Mouse (Mus musculus) forebrain, postnatal 0 days (tissue): Measurements from ENCODE around the gene Nln. TPM values are rescaled to one million over a fixed set of nuclear protein-coding genes. Genes with fewer than 3 reads are reported as not detected.

ENCODE experiments used
- ATAC-seq: fragments of 200-750 bp; cut with Nextera tagmentation; 2 replicates; pipeline ENCODE4 v1.8.0; 2017; ENCODE audit warnings: mild to moderate bottlenecking, moderate library complexity
- DNase-seq: peaks from one replicate; pipeline ENCODE4 v3.0.0-alpha.2; 2015
- H3K27ac ChIP-seq: fragments of 300-500 bp; sonication (generic); 2 replicates; pipeline ENCODE4 v1.5.1; 2014; ENCODE audit warnings: low read depth, mild to moderate bottlenecking, antibody characterized with exemption, low read length, moderate library complexity, mixed read lengths
- H3K27me3 ChIP-seq: fragments of 300-500 bp; sonication (generic); 2 replicates; pipeline ENCODE4 v1.6.1; 2014; ENCODE audit warnings: mild to moderate bottlenecking, low read length, mixed read lengths; ENCODE audit not compliant: insufficient read depth
- H3K36me3 ChIP-seq: fragments of 300-500 bp; sonication (generic); 2 replicates; pipeline ENCODE4 v1.6.1; 2014; ENCODE audit warnings: mild to moderate bottlenecking, moderate library complexity; ENCODE audit not compliant: insufficient read depth
- H3K4me1 ChIP-seq: fragments of 300-500 bp; sonication (generic); 2 replicates; pipeline ENCODE4 v1.6.1; 2014; ENCODE audit warnings: antibody characterized with exemption; ENCODE audit not compliant: insufficient read depth
- H3K4me2 ChIP-seq: fragments of 300-500 bp; sonication (generic); 2 replicates; pipeline ENCODE4 v1.6.1; 2014; ENCODE audit warnings: low read depth, mild to moderate bottlenecking, moderate library complexity
- H3K4me3 ChIP-seq: fragments of 300-500 bp; sonication (generic); 2 replicates; pipeline ENCODE4 v1.5.1; 2014; ENCODE audit warnings: low read depth, low read length, mixed read lengths
- H3K9ac ChIP-seq: fragments of 300-500 bp; sonication (generic); 2 replicates; pipeline ENCODE4 v1.6.1; 2014; ENCODE audit warnings: mild to moderate bottlenecking
- H3K9me3 ChIP-seq: fragments of 300-500 bp; sonication (generic); 2 replicates; pipeline ENCODE4 v1.6.1; 2016; ENCODE audit warnings: low read length
- CTCF ChIP-seq: sonication (generic); IDR thresholded peaks from 2 replicates; pipeline ENCODE4 v1.5.1; 2016; ENCODE audit warnings: antibody characterized with exemption, control low read depth, low read depth
- WGBS: fragments of 180-500 bp; shearing (Covaris S2); extraction: QIAGEN DNeasy Blood & Tissue Kit; methylation state at CpG from one replicate; pipeline ENCODE4 v1.1.7; 2014; 5-methylcytosine and 5-hydroxymethylcytosine counted together
- polyA plus RNA-seq: library from polyadenylated mRNA; unstranded; fragments of >200 nt; fragmentation: Nextera tagmentation; extraction: Ambion mirVana; gene quantifications from 2 replicates; pipeline ENCODE4 v1.2.1, GENCODE M21; 2015
- total RNA-seq: library from RNA; depleted of rRNA; stranded (reverse); fragments of >200 nt; gene quantifications from 2 replicates; pipeline ENCODE4 v1.2.3, GENCODE M21; 2014

The Nln gene
- total and polyA plus RNA-seq, 2 experiments from 2014 or later = 49.0 to 77.2 TPM

GRCm38 (mm10) chr13:103985510-103986278, 123.7 kb downstream of the Nln start:
- DNase-seq (no peak), ATAC-seq (no peak)
- Histone ChIP-seq H3K9me3 (0 out of 2 replicates have a peak, but pooled peaks cover 3% of the 10 kb centered on the region), H3K9ac (no peak overlapping the region), H3K27ac (no peak overlapping the region), H3K4me2 (no peak overlapping the region), H3K4me3 (no peak overlapping the region), H3K4me1 (no peaks in the 10 kb centered on the region), H3K27me3 (no peaks in the 10 kb centered on the region), H3K36me3 (0 out of 2 replicates have a peak, but pooled peaks cover 6% of the 10 kb centered on the region)
- WGBS = 77% methylated on average over 20 of the region's 20 CpGs
- no peak for TF ChIP-seq CTCF

DNA sequence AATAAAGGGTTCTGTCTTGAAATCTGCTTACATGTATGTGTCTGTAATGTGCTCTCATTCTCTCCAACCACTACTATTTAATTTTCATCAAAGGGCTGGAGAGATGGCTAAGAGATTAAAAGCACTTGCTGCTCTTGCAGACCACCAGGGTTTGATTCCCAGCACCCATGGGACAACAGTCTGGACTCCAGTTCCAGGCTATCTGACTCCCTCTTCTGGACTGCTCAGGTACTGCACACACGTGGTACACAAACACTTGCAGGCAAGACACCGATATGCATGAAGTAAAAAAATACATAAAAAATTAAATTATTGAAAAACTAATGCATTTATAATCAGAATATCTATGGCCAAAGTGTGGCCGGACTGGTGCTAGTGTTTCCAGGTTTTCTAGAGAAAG, 127.0 kb downstream of the Nln start:
- DNase-seq = no peak
- no peak overlapping the region for H3K27ac ChIP-seq
- no peak for ATAC-seq
- H3K4me3 ChIP-seq = no peak overlapping the region
- WGBS = 96% methylated on average over 3 of the region's 3 CpGs
- H3K4me1 ChIP-seq = no peaks in the 10 kb centered on the region
- no peaks in the 10 kb centered on the region for H3K9me3 ChIP-seq
- no peaks in the 10 kb centered on the region for H3K27me3 ChIP-seq
- H3K9ac ChIP-seq = no peak overlapping the region
- 0 out of 2 replicates have a peak, but pooled peaks have one; percentile 7 for TF ChIP-seq CTCF
- no peak overlapping the region for H3K4me2 ChIP-seq
- H3K36me3 ChIP-seq = no peaks in the 10 kb centered on the region

DNA sequence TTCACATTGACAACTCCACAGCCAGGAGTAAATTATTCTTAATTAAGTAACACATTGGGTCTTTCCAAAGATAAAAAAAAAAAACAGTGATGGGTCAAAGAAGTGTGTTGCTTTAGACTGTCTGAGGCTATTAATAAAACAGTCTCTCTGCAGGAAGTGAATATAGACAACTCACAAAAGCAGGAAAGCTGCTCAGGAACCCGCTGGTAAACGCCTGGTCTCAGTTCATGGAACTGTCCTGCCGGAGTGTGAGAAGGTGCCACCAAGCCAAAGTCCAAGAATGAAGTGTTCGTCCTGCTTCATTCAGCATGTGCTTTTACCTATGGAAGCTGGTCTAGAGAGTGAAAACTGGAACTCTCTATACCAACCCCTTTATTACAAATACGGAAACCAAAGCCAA, 129.0 kb downstream of the Nln start:
- TF ChIP-seq CTCF = no peak
- H3K4me3 ChIP-seq = no peak overlapping the region
- ATAC-seq (no peak), DNase-seq (no peak)
- no peak overlapping the region for H3K9ac ChIP-seq
- WGBS = 96% methylated on average over 5 of the region's 5 CpGs
- H3K4me1 ChIP-seq = no peaks in the 10 kb centered on the region
- no peak overlapping the region for H3K4me2 ChIP-seq
- H3K9me3 ChIP-seq = no peaks in the 10 kb centered on the region
- H3K27me3 ChIP-seq = no peaks in the 10 kb centered on the region
- no peaks in the 10 kb centered on the region for H3K36me3 ChIP-seq
- H3K27ac ChIP-seq = no peak overlapping the region

DNA sequence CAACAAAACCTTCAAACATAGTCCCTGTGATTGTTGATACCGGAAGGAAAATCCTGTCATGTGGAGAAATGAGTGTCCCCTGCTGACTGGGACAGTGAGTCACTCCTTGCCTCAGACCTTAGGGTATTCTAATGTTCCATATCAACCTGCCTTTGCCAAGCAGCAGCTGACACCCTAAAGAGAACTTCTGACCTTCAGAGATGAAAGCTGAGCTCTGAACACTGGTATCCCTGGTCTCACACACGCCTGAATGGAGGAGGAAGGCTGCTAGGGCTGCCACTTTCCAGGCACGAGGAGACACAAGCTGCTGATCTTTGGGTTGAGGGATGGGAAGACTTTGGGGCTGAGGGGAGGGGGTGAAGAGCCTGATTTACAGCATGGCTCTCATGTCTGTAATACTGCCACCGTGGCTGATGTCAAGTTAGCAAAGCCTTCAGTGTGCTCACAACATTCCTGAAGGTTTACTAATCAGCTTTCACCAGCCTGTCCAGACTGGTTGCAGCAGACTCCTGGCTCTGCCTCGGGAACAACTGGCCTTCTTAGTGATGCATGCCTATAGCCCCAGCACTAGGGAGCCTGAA, 131.0 kb downstream of the Nln start:
- H3K4me3 ChIP-seq = no peak overlapping the region
- TF ChIP-seq CTCF = no peak
- H3K27ac ChIP-seq = no peak overlapping the region
- ATAC-seq (no peak), DNase-seq (no peak)
- H3K27me3 ChIP-seq = no peaks in the 10 kb centered on the region
- H3K9me3 ChIP-seq = no peaks in the 10 kb centered on the region
- H3K36me3 ChIP-seq = no peaks in the 10 kb centered on the region
- no peaks in the 10 kb centered on the region for H3K4me1 ChIP-seq
- no peak overlapping the region for H3K4me2 ChIP-seq
- 68% methylated on average over 5 of the region's 5 CpGs for WGBS
- H3K9ac ChIP-seq = no peak overlapping the region

- Histone ChIP-seq H3K4me3 (no peak overlapping the region), H3K36me3 (no peaks in the 10 kb centered on the region), H3K27me3 (no peaks in the 10 kb centered on the region), H3K9ac (no peak overlapping the region), H3K9me3 (no peaks in the 10 kb centered on the region), H3K4me2 (no peak overlapping the region), H3K4me1 (no peaks in the 10 kb centered on the region), H3K27ac (no peak overlapping the region)
- 80% methylated on average over 6 of the region's 6 CpGs for WGBS
- DNase-seq (no peak), ATAC-seq (no peak)
- TF ChIP-seq CTCF = no peak
Observed at GRCm38 (mm10) chr13:103977844-103978243, 131.6 kb downstream of the Nln start.

DNA sequence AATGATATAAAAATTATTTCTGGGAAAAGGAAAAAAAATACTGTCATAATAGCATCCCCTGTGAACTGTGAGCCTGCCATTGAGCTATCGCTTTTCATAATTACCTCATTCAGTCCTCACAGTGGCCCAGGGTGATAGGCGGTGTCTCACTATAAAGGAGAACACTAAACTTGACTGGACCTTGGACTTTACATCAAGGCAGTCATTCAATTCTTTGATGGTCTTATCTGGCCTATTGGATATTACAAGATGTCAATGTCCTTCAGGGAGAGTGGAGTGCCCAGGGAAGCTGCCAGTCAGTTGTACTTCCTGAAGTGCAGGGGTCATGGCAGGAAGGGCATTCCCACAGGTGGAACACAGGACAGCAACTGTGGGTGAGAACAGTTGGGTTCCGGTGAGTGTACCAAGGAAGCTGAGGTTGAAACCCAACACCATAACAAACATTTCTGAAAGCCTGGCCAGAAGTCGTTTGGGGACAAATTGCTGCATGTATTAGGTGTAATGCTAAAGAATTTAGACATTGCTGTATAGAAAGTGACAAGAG, 133.2 kb downstream of the Nln start:
- TF ChIP-seq CTCF = no peak
- no peak for DNase-seq
- Histone ChIP-seq H3K36me3 (no peaks in the 10 kb centered on the region), H3K4me2 (no peak overlapping the region), H3K4me3 (no peak overlapping the region), H3K27me3 (no peaks in the 10 kb centered on the region), H3K4me1 (no peaks in the 10 kb centered on the region), H3K27ac (no peak overlapping the region), H3K9ac (no peak overlapping the region), H3K9me3 (no peaks in the 10 kb centered on the region)
- WGBS = 81% methylated on average over 4 of the region's 4 CpGs
- no peak for ATAC-seq

- Histone ChIP-seq H3K4me3 (no peak overlapping the region), H3K27me3 (no peaks in the 10 kb centered on the region), H3K27ac (no peak overlapping the region), H3K4me2 (no peak overlapping the region), H3K4me1 (0 out of 2 replicates have a peak, but pooled peaks cover 4% of the 10 kb centered on the region), H3K9ac (no peak overlapping the region), H3K36me3 (no peaks in the 10 kb centered on the region), H3K9me3 (no peaks in the 10 kb centered on the region)
- no peak for ATAC-seq
- WGBS = 88% methylated on average over 10 of the region's 10 CpGs
- TF ChIP-seq CTCF = no peak
- DNase-seq = no peak
Observed at GRCm38 (mm10) chr13:103975101-103975500, 134.3 kb downstream of the Nln start.
